8 mouse cellular contexts compared by ENCODE assay signal in genomic region chr4:148114758-148115391, GRCm38 (mm10). TPM values are rescaled to one million over a fixed set of nuclear protein-coding genes. Genes with fewer than 3 reads are reported as not detected.
DNase-seq lines count a peak whose midpoint lies in the region; ATAC-seq and TF ChIP-seq lines count a peak whose summit lies in the region.

No protein-coding gene starts in this region.

- no peak for TF ChIP-seq POLR2A in lung, adult 2 months (IDR thresholded peaks at IDR 0.05; ENCODE audit: borderline replicate concordance, extremely low read depth, low read depth, low read length)
- no peak for TF ChIP-seq POLR2A in testis, adult 2 months (IDR thresholded peaks at IDR 0.05; ENCODE audit: control insufficient read depth, low read depth, low read length)

- in situ Hi-C loops in ES-E14 (cut with MboI; ENCODE audit: low sequenced_read_pairs in 2 of 2, unreplicated experiment in 2 of 2): loop anchor here in 1 of 2 experiments (5.0 kb wide), 1 partner anchor 52 kb away; no protein-coding TSS in a partner anchor

- no peaks in the 10 kb centered on the region for H3K36me3 ChIP-seq in ES-E14 (ENCODE audit: control insufficient read depth, insufficient read depth, low read length, poor library complexity, severe bottlenecking)
- H3K36me3 ChIP-seq in forebrain, embryonic 16.5 days (ENCODE audit: control insufficient read depth, insufficient read depth): peaks cover 12% of the 10 kb centered on the region
- peaks cover 11% of the 10 kb centered on the region for H3K36me3 ChIP-seq in neural tube, embryonic 15.5 days
- H3K36me3 ChIP-seq in testis, adult 2 months (ENCODE audit: control insufficient read depth, insufficient read depth, low read length): no peaks in the 10 kb centered on the region

- no peaks in the 10 kb centered on the region for H3K9me3 ChIP-seq in ES-E14 (ENCODE audit: control insufficient read depth, insufficient read depth, low read depth, low read length)
- H3K9me3 ChIP-seq in forebrain, embryonic 16.5 days (ENCODE audit: control insufficient read depth, low read length): 0 out of 2 replicates have a peak, but pooled peaks cover 2% of the 10 kb centered on the region
- no peaks in the 10 kb centered on the region for H3K9me3 ChIP-seq in neural tube, embryonic 15.5 days (replicated peaks)

- peak overlapping the region; percentile 55; the same call in 1 of the 2 replicates for H3K9ac ChIP-seq in ES-E14 (ENCODE audit: insufficient read depth, low read depth, low read length, poor library complexity, severe bottlenecking)
- H3K9ac ChIP-seq in forebrain, embryonic 16.5 days (replicated peaks; ENCODE audit: low read depth, low read length): peak overlapping the region; percentile 49
- no peak overlapping the region for H3K9ac ChIP-seq in neural tube, embryonic 15.5 days (replicated peaks)

- peak; percentile 99 for TF ChIP-seq CTCF in lung, adult 2 months (IDR thresholded peaks at IDR 0.05; ENCODE audit: insufficient read depth, low read length)
- TF ChIP-seq CTCF in testis, adult 2 months (IDR thresholded peaks at IDR 0.05; ENCODE audit: control insufficient read depth, insufficient read depth, insufficient replicate concordance, low read depth, low read length): peak; percentile 97; the same call in 1 of the 2 replicates

- H3K27ac ChIP-seq in ES-E14 (ENCODE audit: insufficient read depth, low read depth, low read length, poor library complexity, severe bottlenecking): no peak overlapping the region
- peak overlapping the region; percentile 72 for H3K27ac ChIP-seq in forebrain, embryonic 16.5 days (ENCODE audit: low read length)
- H3K27ac ChIP-seq in neural tube, embryonic 15.5 days (replicated peaks): peak overlapping the region; percentile 49
- H3K27ac ChIP-seq in testis, adult 2 months (ENCODE audit: control insufficient read depth, insufficient read depth, low read depth, low read length): no peak overlapping the region

- peak; percentile 83 for ATAC-seq in forebrain, embryonic 16.5 days
- peak; percentile 73 for ATAC-seq in neural tube, embryonic 15.5 days (ENCODE audit: low FRiP score)

- DNase-seq in ES-E14 (ENCODE audit: low read depth, low spot score): peak; percentile 91
- peak; percentile 88 to 89 for DNase-seq in cerebellum, adult 18-20 months
- DNase-seq in heart, postnatal 36 days: peak; percentile 85 to 89
- peak; percentile 84 for DNase-seq in layer of hippocampus, adult 11-12 months (ENCODE audit: low spot score)
- peak; percentile 86 for DNase-seq in lung, adult 2 months

- H3K4me2 ChIP-seq in forebrain, embryonic 16.5 days (ENCODE audit: low read length): peak overlapping the region; percentile 24; the same call in 1 of the 2 replicates
- H3K4me2 ChIP-seq in neural tube, embryonic 15.5 days: peak overlapping the region; percentile 40

- intact Hi-C loops in heart, postnatal 36 days (cut with DNase I): loop anchor here (1.0 to 10.0 kb wide), 5 partner anchors 24 to 310 kb away; no protein-coding TSS in a partner anchor

- WGBS in forebrain, embryonic 16.5 days: 5% methylated on average over 15 of the region's 15 CpGs
- 6% methylated on average over 15 of the region's 15 CpGs for WGBS in lung, adult 2 months
- WGBS in neural tube, embryonic 15.5 days: 3% methylated on average over 15 of the region's 15 CpGs

- peaks cover 0 to 10% of the 10 kb centered on the region in 2 experiments; a peak in 2 of 4 replicates for H3K4me1 ChIP-seq in ES-E14 (ENCODE audit: control insufficient read depth in 2 of 2, insufficient read depth in 2 of 2, low read length in 2 of 2, poor library complexity in 1 of 2)
- H3K4me1 ChIP-seq in forebrain, embryonic 16.5 days (replicated peaks; ENCODE audit: control insufficient read depth, insufficient read depth, low read length): peaks cover 11% of the 10 kb centered on the region
- H3K4me1 ChIP-seq in lung, adult 2 months (ENCODE audit: control insufficient read depth, insufficient read depth, low read length): no peaks in the 10 kb centered on the region
- peaks cover 10% of the 10 kb centered on the region for H3K4me1 ChIP-seq in neural tube, embryonic 15.5 days
- H3K4me1 ChIP-seq in testis, adult 2 months (ENCODE audit: control insufficient read depth, insufficient read depth, low read length): no peaks in the 10 kb centered on the region

- peak overlapping the region; percentile 12 to 26; a peak in 3 of 4 replicates for H3K4me3 ChIP-seq in ES-E14 (ENCODE audit: insufficient read depth in 1 of 2, low read depth in 1 of 2, low read length in 2 of 2, poor library complexity in 1 of 2, severe bottlenecking in 1 of 2)
- H3K4me3 ChIP-seq in forebrain, embryonic 16.5 days (replicated peaks; ENCODE audit: low read length): no peak overlapping the region
- no peak overlapping the region for H3K4me3 ChIP-seq in lung, adult 2 months (replicated peaks; ENCODE audit: extremely low read depth, low read depth, low read length)
- H3K4me3 ChIP-seq in neural tube, embryonic 15.5 days (replicated peaks): no peak overlapping the region
- no peak overlapping the region for H3K4me3 ChIP-seq in testis, adult 2 months (ENCODE audit: control insufficient read depth, low read depth, low read length)

- no peaks in the 10 kb centered on the region for H3K27me3 ChIP-seq in forebrain, embryonic 16.5 days (replicated peaks; ENCODE audit: control insufficient read depth, insufficient read depth, low read length)
- H3K27me3 ChIP-seq in neural tube, embryonic 15.5 days (replicated peaks): no peaks in the 10 kb centered on the region
- H3K27me3 ChIP-seq in testis, adult 2 months (ENCODE audit: control insufficient read depth, insufficient read depth, low read length): no peaks in the 10 kb centered on the region

TF ChIP-seq in ES-E14, 5 proteins besides CTCF, POLR2A, EP300 and RAD21:
- TF ChIP-seq CHD2 (IDR thresholded peaks at IDR 0.05; ENCODE audit: low read depth, low read length): no peak
- TF ChIP-seq HCFC1 (IDR thresholded peaks at IDR 0.05; ENCODE audit: borderline replicate concordance, insufficient read depth, low read length): no peak
- TF ChIP-seq ZC3H11A (IDR thresholded peaks at IDR 0.05; ENCODE audit: borderline replicate concordance, low read depth, low read length): peak; percentile 39; the same call in 1 of the 2 replicates
- TF ChIP-seq ZNF384 (IDR thresholded peaks at IDR 0.05; ENCODE audit: low read depth, low read length): no peak

RNA-seq across cellular contexts. Expression of gene Mad2l2, which starts 15.3 kb away (rescaled TPM):
- total RNA-seq in ES-E14 (2012; rRNA removed): 34.0 and 54.5 TPM in 2 replicates
- 127 TPM in 2 replicates for polyA plus RNA-seq in forebrain, embryonic 16.5 days (2015; fragmentation: Nextera tagmentation; extraction: Ambion mirVana)
- 10 to 100 TPM; 10.6 to 11.9 TPM for total RNA-seq in heart, postnatal 36 days (2021)
- polyA plus RNA-seq in lung, adult 2 months (2012; rRNA removed): 26.9 and 30.8 TPM in 2 replicates
- polyA plus RNA-seq in neural tube, embryonic 15.5 days (2015; fragmentation: Nextera tagmentation; extraction: Ambion mirVana): 99.2 and 99.9 TPM in 2 replicates
- 332 and 347 TPM in 2 replicates for polyA plus RNA-seq in testis, adult 2 months (2012; rRNA removed)

RNA-seq across cellular contexts. Expression of gene Draxin, which starts 15.6 kb away (rescaled TPM):
- 0.76 and 1.3 TPM in 2 replicates for total RNA-seq in ES-E14 (2012; rRNA removed)
- 22.7 and 23.5 TPM in 2 replicates for polyA plus RNA-seq in forebrain, embryonic 16.5 days (2015; fragmentation: Nextera tagmentation; extraction: Ambion mirVana)
- total RNA-seq in heart, postnatal 36 days (2021): under 1 TPM; 0.05 to 0.11 TPM
- 0.15 and 0.59 TPM in 2 replicates for polyA plus RNA-seq in lung, adult 2 months (2012; rRNA removed)
- 7.3 and 10.4 TPM in 2 replicates for polyA plus RNA-seq in neural tube, embryonic 15.5 days (2015; fragmentation: Nextera tagmentation; extraction: Ambion mirVana)
- 0.24 and 0.32 TPM in 2 replicates for polyA plus RNA-seq in testis, adult 2 months (2012; rRNA removed)

RNA-seq across cellular contexts. Expression of gene Agtrap, which starts 27.0 kb away (rescaled TPM):
- 122 and 158 TPM in 2 replicates for total RNA-seq in ES-E14 (2012; rRNA removed)
- polyA plus RNA-seq in forebrain, embryonic 16.5 days (2015; fragmentation: Nextera tagmentation; extraction: Ambion mirVana): 4.7 and 5.5 TPM in 2 replicates
- 10 to 100 TPM; 45.1 to 49.3 TPM for total RNA-seq in heart, postnatal 36 days (2021)
- polyA plus RNA-seq in lung, adult 2 months (2012; rRNA removed): 50.1 and 56.8 TPM in 2 replicates
- 5.2 and 10.4 TPM in 2 replicates for polyA plus RNA-seq in neural tube, embryonic 15.5 days (2015; fragmentation: Nextera tagmentation; extraction: Ambion mirVana)
- polyA plus RNA-seq in testis, adult 2 months (2012; rRNA removed): 45.2 and 45.4 TPM in 2 replicates

RNA-seq across cellular contexts. Expression of gene Fbxo6, which starts 37.1 kb away (rescaled TPM):
- 43.8 and 49.4 TPM in 2 replicates for total RNA-seq in ES-E14 (2012; rRNA removed)
- 14.4 and 17.7 TPM in 2 replicates for polyA plus RNA-seq in forebrain, embryonic 16.5 days (2015; fragmentation: Nextera tagmentation; extraction: Ambion mirVana)
- total RNA-seq in heart, postnatal 36 days (2021): 10 to 100 TPM; 38.9 to 40.3 TPM
- 64.5 and 84.4 TPM in 2 replicates for polyA plus RNA-seq in lung, adult 2 months (2012; rRNA removed)
- polyA plus RNA-seq in neural tube, embryonic 15.5 days (2015; fragmentation: Nextera tagmentation; extraction: Ambion mirVana): 20.6 and 21.9 TPM in 2 replicates
- polyA plus RNA-seq in testis, adult 2 months (2012; rRNA removed): 41.3 and 41.9 TPM in 2 replicates

RNA-seq across cellular contexts. Expression of gene Fbxo44, which starts 45.4 kb away (rescaled TPM):
- total RNA-seq in ES-E14 (2012; rRNA removed): 5.1 and 11.0 TPM in 2 replicates
- 60.3 and 67.1 TPM in 2 replicates for polyA plus RNA-seq in forebrain, embryonic 16.5 days (2015; fragmentation: Nextera tagmentation; extraction: Ambion mirVana)
- 10 to 100 TPM; 18.2 to 18.8 TPM for total RNA-seq in heart, postnatal 36 days (2021)
- 13.3 and 21.5 TPM in 2 replicates for polyA plus RNA-seq in lung, adult 2 months (2012; rRNA removed)
- 89.4 and 104 TPM in 2 replicates for polyA plus RNA-seq in neural tube, embryonic 15.5 days (2015; fragmentation: Nextera tagmentation; extraction: Ambion mirVana)
- polyA plus RNA-seq in testis, adult 2 months (2012; rRNA removed): 191 and 200 TPM in 2 replicates

Comparison
In these comparisons a context has a peak if more than half of its experiments do, and no peak if none do; other contexts are left out.
1. H3K27ac ChIP-seq: peak in forebrain, embryonic 16.5 days (single experiment) and neural tube, embryonic 15.5 days (single experiment); none in ES-E14 (single experiment) and testis, adult 2 months (single experiment).
2. H3K4me3 ChIP-seq: peak in ES-E14 (2 of 2); none in forebrain, embryonic 16.5 days (single experiment), lung, adult 2 months (single experiment), neural tube, embryonic 15.5 days (single experiment) and testis, adult 2 months (single experiment).
3. Peak in every context shown above with its lines, with median percentiles within 50 percentile points of each other: DNase-seq.